Mouse (Mus musculus): Measurements from ENCODE around the gene Slc16a6. TPM values are rescaled to one million over a fixed set of nuclear protein-coding genes. Genes with fewer than 3 reads are reported as not detected.

The Slc16a6 gene
- 4.2 TPM in 2 replicates for polyA plus RNA-seq (2015; fragmentation: Nextera tagmentation; extraction: Ambion mirVana)

GRCm38 (mm10) chr11:109473171-109474085 is at the start of gene Slc16a6, which contains the start of gene Arsg:
TSS of gene Slc16a6 (minus strand) at chr11:109473598.
TSS of gene Arsg (plus strand) at chr11:109473374.

GRCm38 (mm10) chr11:109425392-109426271 is 47.8 kb downstream of the Slc16a6 start, which contains the start of gene Amz2:
TSS of gene Amz2 (plus strand) at chr11:109425946.

GRCm38 (mm10) chr11:109413617-109414016 is 59.8 kb downstream of the Slc16a6 start, which contains the start of gene 9930022D16Rik:
TSS of gene 9930022D16Rik (plus strand) at chr11:109413917.

Small RNA genes lying within 50 kb of the gene (microRNA-seq; reads per million reads assigned to microRNA genes)
- gene Gm25540 (ENCODE audit: borderline replicate concordance, insufficient number of aligned reads) = not detected

Other genes with a start within 250 kb of the Slc16a6 start
- gene Rgs9, start 175.5 kb downstream of the Slc16a6 start, polyA plus RNA-seq (2015; fragmentation: Nextera tagmentation; extraction: Ambion mirVana) = 1.8 and 2.4 TPM in 2 replicates
- 38.6 and 56.1 TPM in 2 replicates for gene Gna13, start 110.8 kb downstream of the Slc16a6 start, polyA plus RNA-seq (2015; fragmentation: Nextera tagmentation; extraction: Ambion mirVana)
- 0.05 TPM in 1 of 2 replicates, not detected in the other for gene 9930022D16Rik, start 59.7 kb downstream of the Slc16a6 start, polyA plus RNA-seq (2015; fragmentation: Nextera tagmentation; extraction: Ambion mirVana)
- gene Amz2, start 47.7 kb downstream of the Slc16a6 start, polyA plus RNA-seq (2015; fragmentation: Nextera tagmentation; extraction: Ambion mirVana) = 31.9 and 37.9 TPM in 2 replicates
- gene Arsg, start 224 bp downstream of the Slc16a6 start, polyA plus RNA-seq (2015; fragmentation: Nextera tagmentation; extraction: Ambion mirVana) = 5.3 and 10.5 TPM in 2 replicates
- 33.7 and 46.3 TPM in 2 replicates for gene Wipi1, start 138.4 kb upstream of the Slc16a6 start, polyA plus RNA-seq (2015; fragmentation: Nextera tagmentation; extraction: Ambion mirVana)
- gene Prkar1a, start 175.8 kb upstream of the Slc16a6 start, polyA plus RNA-seq (2015; fragmentation: Nextera tagmentation; extraction: Ambion mirVana) = 281 and 411 TPM in 2 replicates
- gene Fam20a, start 248.7 kb upstream of the Slc16a6 start, polyA plus RNA-seq (2015; fragmentation: Nextera tagmentation; extraction: Ambion mirVana) = 9.3 and 13.0 TPM in 2 replicates